Mouse (Mus musculus): Measurements from ENCODE around the gene Slc35e1. TPM values are rescaled to one million over a fixed set of nuclear protein-coding genes. Genes with fewer than 3 reads are reported as not detected.

The Slc35e1 gene
- polyA plus RNA-seq, 1 experiment from 2014 or later: 3.5 TPM

DNA sequence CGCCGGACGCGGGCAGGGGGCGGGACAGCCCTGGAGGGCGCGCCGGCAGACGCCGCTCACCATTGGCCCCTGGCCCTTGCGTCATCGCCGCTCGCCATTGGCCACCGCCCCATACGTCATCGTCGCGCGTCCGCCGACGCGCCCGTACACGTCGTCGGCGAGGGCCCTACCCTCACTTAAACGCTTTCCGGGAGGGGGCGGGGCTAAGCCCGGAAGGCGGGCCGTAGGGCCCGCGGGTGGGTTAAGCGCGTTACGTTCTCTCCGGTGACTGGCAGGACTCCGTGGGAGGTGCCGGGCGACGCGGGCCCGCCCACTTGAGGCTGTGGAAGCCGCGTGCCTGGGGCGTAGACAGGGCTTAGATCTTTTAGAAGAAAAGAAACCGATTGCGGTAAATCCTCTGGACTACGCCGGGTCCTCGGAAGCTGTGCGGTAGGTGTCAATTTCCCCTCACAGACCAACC, 238 bp upstream of the Slc35e1 start:
- no peaks in the 10 kb centered on the region for H3K27me3 ChIP-seq (ENCODE audit: control insufficient read depth, insufficient read depth, low read depth, low read length)
- whole genome bisulfite sequencing (ENCODE audit: insufficient replicate concordance): under 1% methylated on average over 55 of the region's 56 CpGs
- H3K36me3 ChIP-seq (ENCODE audit: control insufficient read depth, insufficient read depth): peaks cover 15% of the 10 kb centered on the region
- peak overlapping the region; percentile 86 for H3K4me3 ChIP-seq (ENCODE audit: low read depth, low read length)
- peak overlapping the region; percentile 86 for H3K27ac ChIP-seq (ENCODE audit: low read length)
- H3K9ac ChIP-seq (ENCODE audit: low read depth, low read length): peak overlapping the region; percentile 88
- H3K4me1 ChIP-seq (ENCODE audit: control insufficient read depth, low read depth, low read length): peaks cover 23% of the 10 kb centered on the region
- H3K9me3 ChIP-seq (replicated peaks; ENCODE audit: control insufficient read depth, low read length): no peaks in the 10 kb centered on the region
- peak; percentile 99 for ATAC-seq (ENCODE audit: low read depth)
- H3K4me2 ChIP-seq (ENCODE audit: low read depth, low read length): peak overlapping the region; percentile 94

DNA sequence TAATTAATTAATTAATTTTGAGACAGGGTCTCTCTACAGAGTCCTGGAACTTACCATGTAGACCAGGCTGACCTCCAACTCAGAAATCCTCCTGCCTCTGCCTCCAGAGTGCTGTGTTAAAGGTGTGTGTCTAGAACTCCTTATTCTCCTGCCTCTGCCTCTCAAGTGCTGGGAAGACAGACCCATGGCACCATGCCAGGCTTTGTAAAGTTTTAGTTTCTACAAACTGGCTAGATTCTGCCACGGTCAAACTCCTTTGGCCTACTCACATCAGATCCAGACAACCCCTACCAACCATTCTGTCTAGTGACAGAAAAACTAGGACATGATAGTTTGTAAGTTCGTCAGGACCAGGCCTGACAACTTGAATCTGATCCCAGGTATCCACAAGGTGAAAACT, 1.4 kb downstream of the Slc35e1 start:
- ATAC-seq (ENCODE audit: low read depth): no peak
- peak overlapping the region; percentile 1; the same call in 1 of the 2 replicates for H3K9ac ChIP-seq (ENCODE audit: low read depth, low read length)
- WGBS (ENCODE audit: insufficient replicate concordance): 71% methylated on average over 2 of the region's 2 CpGs
- H3K4me2 ChIP-seq (ENCODE audit: low read depth, low read length): peak overlapping the region; percentile 88
- H3K9me3 ChIP-seq (replicated peaks; ENCODE audit: control insufficient read depth, low read length): no peaks in the 10 kb centered on the region
- peaks cover 9% of the 10 kb centered on the region for H3K36me3 ChIP-seq (ENCODE audit: control insufficient read depth, insufficient read depth)
- no peaks in the 10 kb centered on the region for H3K27me3 ChIP-seq (ENCODE audit: control insufficient read depth, insufficient read depth, low read depth, low read length)
- H3K27ac ChIP-seq (ENCODE audit: low read length): no peak overlapping the region
- H3K4me3 ChIP-seq (ENCODE audit: low read depth, low read length): peak overlapping the region; percentile 86
- peaks cover 26% of the 10 kb centered on the region for H3K4me1 ChIP-seq (ENCODE audit: control insufficient read depth, low read depth, low read length)

DNA sequence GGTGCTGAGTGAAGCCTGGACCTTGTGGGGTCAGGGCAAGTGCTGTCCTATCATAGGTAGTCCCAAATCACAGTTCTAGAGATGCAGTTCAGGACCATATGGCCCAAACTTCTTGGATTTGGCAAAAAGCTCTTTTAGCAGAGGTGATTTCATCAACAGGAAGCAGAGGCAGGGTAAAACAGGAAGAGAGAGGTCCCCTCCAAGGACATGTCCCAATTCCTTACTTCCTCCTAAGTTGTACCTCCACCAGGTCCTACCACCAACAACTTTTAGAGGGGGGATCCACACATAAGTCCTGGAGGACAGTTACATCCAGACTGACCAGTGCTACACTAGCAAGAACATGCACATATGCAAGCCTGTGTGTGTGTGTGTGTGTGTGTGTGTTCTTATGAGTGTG, 5.4 kb downstream of the Slc35e1 start:
- Histone ChIP-seq H3K9ac (ENCODE audit: low read depth, low read length) (no peak overlapping the region), H3K4me3 (ENCODE audit: low read depth, low read length) (no peak overlapping the region), H3K4me2 (ENCODE audit: low read depth, low read length) (no peak overlapping the region), H3K27me3 (ENCODE audit: control insufficient read depth, insufficient read depth, low read depth, low read length) (no peaks in the 10 kb centered on the region), H3K36me3 (ENCODE audit: control insufficient read depth, insufficient read depth) (peaks cover 35% of the 10 kb centered on the region), H3K27ac (ENCODE audit: low read length) (no peak overlapping the region; the same call in 1 of the 2 replicates), H3K9me3 (replicated peaks; ENCODE audit: control insufficient read depth, low read length) (no peaks in the 10 kb centered on the region), H3K4me1 (ENCODE audit: control insufficient read depth, low read depth, low read length) (peaks cover 18% of the 10 kb centered on the region)
- no peak for ATAC-seq (ENCODE audit: low read depth)

DNA sequence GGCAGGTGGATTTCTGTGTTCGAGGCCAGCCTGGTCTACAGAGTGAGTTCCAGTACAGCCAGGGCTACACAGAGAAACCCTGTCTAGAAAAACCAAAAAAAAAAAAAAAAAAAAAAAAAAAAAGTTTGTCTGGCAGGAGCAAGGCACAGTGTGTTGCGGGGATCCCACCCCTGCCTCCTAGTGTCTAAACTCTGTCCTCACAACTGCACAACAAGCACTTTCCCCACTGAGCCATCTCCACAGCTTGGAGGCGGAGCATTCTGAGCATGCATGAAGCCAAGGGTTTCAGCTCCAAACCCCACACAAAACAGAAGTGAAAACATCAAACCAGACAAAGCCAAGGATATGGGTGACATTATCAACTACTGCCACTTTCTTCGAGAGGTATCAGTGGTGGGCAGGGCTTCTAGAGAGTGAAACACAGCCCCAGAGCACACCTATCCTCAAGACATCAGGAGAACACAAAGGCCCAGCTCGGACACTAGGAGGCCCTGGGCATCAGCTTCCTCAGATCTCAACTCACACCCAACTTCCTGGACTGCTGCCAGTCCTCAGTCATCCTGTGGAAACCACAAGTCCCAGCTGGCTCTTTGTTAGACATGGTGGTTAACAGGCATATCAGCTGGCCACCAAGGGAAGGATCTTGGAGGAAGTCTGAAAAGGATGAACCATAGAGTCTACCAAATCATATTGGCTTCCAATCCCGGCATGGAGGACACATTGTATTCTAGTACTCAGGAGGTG, 6.8 kb downstream of the Slc35e1 start:
- Histone ChIP-seq H3K36me3 (ENCODE audit: control insufficient read depth, insufficient read depth) (peaks cover 36% of the 10 kb centered on the region), H3K4me3 (ENCODE audit: low read depth, low read length) (no peak overlapping the region), H3K27ac (ENCODE audit: low read length) (peak overlapping the region; percentile 1; the same call in 1 of the 2 replicates), H3K4me2 (ENCODE audit: low read depth, low read length) (no peak overlapping the region), H3K9ac (ENCODE audit: low read depth, low read length) (no peak overlapping the region), H3K4me1 (ENCODE audit: control insufficient read depth, low read depth, low read length) (peaks cover 9% of the 10 kb centered on the region), H3K27me3 (ENCODE audit: control insufficient read depth, insufficient read depth, low read depth, low read length) (no peaks in the 10 kb centered on the region), H3K9me3 (replicated peaks; ENCODE audit: control insufficient read depth, low read length) (no peaks in the 10 kb centered on the region)
- WGBS (ENCODE audit: insufficient replicate concordance): 48% methylated on average over 6 of the region's 6 CpGs
- peak; percentile 8; the same call in 1 of the 2 replicates for ATAC-seq (ENCODE audit: low read depth)

DNA sequence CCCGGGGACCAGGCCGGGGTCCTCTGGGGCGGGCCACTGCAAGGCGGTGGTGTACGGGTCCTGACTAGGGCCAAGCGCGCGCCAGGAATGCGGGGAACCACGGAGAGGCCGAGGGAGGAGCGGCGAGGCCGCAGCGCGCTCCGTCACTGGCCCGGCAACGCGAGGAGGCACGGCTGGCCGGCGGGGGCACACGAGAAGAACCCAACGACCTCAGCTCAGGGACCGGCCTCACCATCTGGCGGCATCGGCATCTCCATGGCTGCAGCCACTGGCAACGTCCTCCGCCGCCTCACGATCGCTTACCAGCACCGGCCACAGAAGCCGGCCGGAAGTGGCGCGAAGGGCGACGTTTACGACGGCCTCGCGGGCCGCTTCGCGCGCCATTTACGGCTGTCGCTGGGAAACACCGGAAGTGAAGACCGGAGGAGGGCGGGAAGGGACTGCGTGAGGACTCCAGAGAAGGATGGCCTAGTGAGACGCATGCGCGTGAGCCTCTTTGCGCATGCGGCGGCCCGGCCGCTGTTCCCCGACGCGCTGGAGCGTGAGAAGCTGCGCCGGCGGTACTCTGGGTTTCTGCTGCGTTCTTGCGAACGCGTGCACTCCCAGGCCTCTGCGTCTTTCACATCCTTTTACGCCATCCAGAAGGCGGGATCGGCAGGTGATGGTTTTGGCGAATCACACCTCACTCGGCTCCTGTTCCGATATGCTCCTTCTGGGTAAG, 17.4 kb downstream of the Slc35e1 start, which contains the start of gene Cherp:
Gene Cherp (minus strand): TSS at position 401 of the 721 bp plus-strand sequence.
- Histone ChIP-seq H3K4me3 (ENCODE audit: low read depth, low read length) (peak within 1 kb of the TSS; percentile 96), H3K4me2 (ENCODE audit: low read depth, low read length) (peak within 1 kb of the TSS; percentile 98), H3K4me1 (ENCODE audit: control insufficient read depth, low read depth, low read length) (peaks cover 26% of the 10 kb centered on the region), H3K9ac (ENCODE audit: low read depth, low read length) (peak within 1 kb of the TSS; percentile 89), H3K36me3 (ENCODE audit: control insufficient read depth, insufficient read depth) (peaks cover 20% of the 10 kb centered on the region), H3K9me3 (replicated peaks; ENCODE audit: control insufficient read depth, low read length) (no peaks in the 10 kb centered on the region), H3K27me3 (ENCODE audit: control insufficient read depth, insufficient read depth, low read depth, low read length) (no peaks in the 10 kb centered on the region), H3K27ac (ENCODE audit: low read length) (peak within 1 kb of the TSS; percentile 88)
- WGBS (ENCODE audit: insufficient replicate concordance): under 1% methylated on average over 80 of the region's 80 CpGs
- peak; percentile 96 for ATAC-seq (ENCODE audit: low read depth)

DNA sequence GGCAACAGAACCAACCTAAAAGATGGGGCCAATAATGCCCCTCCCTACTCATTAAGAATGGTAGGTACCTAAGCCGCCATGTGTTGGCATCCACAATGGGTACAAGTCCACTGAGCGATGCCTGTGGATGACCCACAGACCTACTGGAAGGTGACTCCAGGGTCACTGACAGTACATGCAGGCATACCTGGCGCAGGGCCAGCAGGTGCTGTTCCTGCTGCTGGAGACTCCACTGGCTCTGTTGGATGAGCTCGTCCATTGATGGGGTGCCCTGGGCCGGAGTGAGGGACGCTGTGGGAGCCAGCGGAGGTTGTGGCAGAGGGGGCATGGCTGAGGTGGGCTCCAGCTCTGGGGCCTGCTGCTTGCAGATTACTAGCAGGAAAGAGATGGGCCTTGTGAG, 21.7 kb downstream of the Slc35e1 start:
- peaks cover 14% of the 10 kb centered on the region for H3K4me1 ChIP-seq (ENCODE audit: control insufficient read depth, low read depth, low read length)
- peaks cover 59% of the 10 kb centered on the region for H3K36me3 ChIP-seq (ENCODE audit: control insufficient read depth, insufficient read depth)
- no peak overlapping the region for H3K4me3 ChIP-seq (ENCODE audit: low read depth, low read length)
- H3K27me3 ChIP-seq (ENCODE audit: control insufficient read depth, insufficient read depth, low read depth, low read length): no peaks in the 10 kb centered on the region
- no peak for ATAC-seq (ENCODE audit: low read depth)
- 89% methylated on average over 6 of the region's 7 CpGs for WGBS (ENCODE audit: insufficient replicate concordance)
- no peak overlapping the region for H3K9ac ChIP-seq (ENCODE audit: low read depth, low read length)
- H3K9me3 ChIP-seq (replicated peaks; ENCODE audit: control insufficient read depth, low read length): no peaks in the 10 kb centered on the region
- no peak overlapping the region for H3K4me2 ChIP-seq (ENCODE audit: low read depth, low read length)
- H3K27ac ChIP-seq (ENCODE audit: low read length): no peak overlapping the region

DNA sequence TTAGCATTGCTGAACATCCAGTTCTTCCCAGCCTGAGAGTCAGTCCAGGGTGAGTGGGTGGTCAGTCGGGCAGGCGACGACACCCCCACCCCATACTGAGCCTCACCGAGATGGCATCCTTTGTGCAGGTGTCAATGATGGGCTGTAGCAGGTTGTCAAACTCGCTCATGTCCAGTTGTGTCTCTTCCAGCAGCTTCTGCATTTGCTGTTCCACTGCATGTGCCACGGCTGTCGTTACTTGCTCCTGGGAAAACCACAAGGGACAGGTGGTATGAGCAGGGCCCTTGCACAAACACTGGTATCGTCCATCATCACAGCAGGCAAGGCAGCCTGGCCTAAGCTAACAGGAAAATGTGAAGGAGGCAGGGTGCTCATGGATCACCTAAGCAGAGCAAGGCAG, 22.4 kb downstream of the Slc35e1 start:
- ATAC-seq (ENCODE audit: low read depth): no peak
- Histone ChIP-seq H3K4me3 (ENCODE audit: low read depth, low read length) (no peak overlapping the region), H3K36me3 (ENCODE audit: control insufficient read depth, insufficient read depth) (peaks cover 66% of the 10 kb centered on the region), H3K9me3 (replicated peaks; ENCODE audit: control insufficient read depth, low read length) (no peaks in the 10 kb centered on the region), H3K27me3 (ENCODE audit: control insufficient read depth, insufficient read depth, low read depth, low read length) (no peaks in the 10 kb centered on the region), H3K4me2 (ENCODE audit: low read depth, low read length) (no peak overlapping the region), H3K27ac (ENCODE audit: low read length) (no peak overlapping the region), H3K9ac (ENCODE audit: low read depth, low read length) (no peak overlapping the region), H3K4me1 (ENCODE audit: control insufficient read depth, low read depth, low read length) (peaks cover 11% of the 10 kb centered on the region)
- 87% methylated on average over 8 of the region's 8 CpGs for WGBS (ENCODE audit: insufficient replicate concordance)

DNA sequence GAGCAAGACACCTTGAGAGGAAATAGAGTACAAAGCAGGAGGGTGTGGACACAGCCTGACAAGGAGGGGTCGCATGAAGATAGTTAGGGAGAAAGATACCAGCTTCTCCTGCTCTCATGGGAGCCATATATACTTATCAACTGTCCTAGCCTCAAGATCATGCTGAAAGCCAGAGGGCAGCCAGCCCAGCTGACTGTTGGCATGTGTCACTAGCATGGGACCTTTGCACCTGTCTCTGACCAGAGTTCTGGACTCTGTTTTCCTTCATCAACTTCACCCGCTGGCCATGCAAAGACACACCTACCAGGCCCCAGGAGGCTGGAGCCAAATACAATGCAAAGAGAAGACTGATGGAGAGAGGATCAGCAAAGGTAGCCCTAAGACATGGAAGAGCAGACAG, 23.2 kb downstream of the Slc35e1 start:
- Histone ChIP-seq H3K4me3 (ENCODE audit: low read depth, low read length) (no peak overlapping the region), H3K27me3 (ENCODE audit: control insufficient read depth, insufficient read depth, low read depth, low read length) (no peaks in the 10 kb centered on the region), H3K36me3 (ENCODE audit: control insufficient read depth, insufficient read depth) (peaks cover 70% of the 10 kb centered on the region), H3K4me2 (ENCODE audit: low read depth, low read length) (no peak overlapping the region), H3K9ac (ENCODE audit: low read depth, low read length) (no peak overlapping the region), H3K4me1 (ENCODE audit: control insufficient read depth, low read depth, low read length) (peaks cover 9% of the 10 kb centered on the region), H3K9me3 (replicated peaks; ENCODE audit: control insufficient read depth, low read length) (no peaks in the 10 kb centered on the region), H3K27ac (ENCODE audit: low read length) (no peak overlapping the region)
- ATAC-seq (ENCODE audit: low read depth): peak; percentile 38
- 65% methylated on average over 2 of the region's 2 CpGs for WGBS (ENCODE audit: insufficient replicate concordance)

DNA sequence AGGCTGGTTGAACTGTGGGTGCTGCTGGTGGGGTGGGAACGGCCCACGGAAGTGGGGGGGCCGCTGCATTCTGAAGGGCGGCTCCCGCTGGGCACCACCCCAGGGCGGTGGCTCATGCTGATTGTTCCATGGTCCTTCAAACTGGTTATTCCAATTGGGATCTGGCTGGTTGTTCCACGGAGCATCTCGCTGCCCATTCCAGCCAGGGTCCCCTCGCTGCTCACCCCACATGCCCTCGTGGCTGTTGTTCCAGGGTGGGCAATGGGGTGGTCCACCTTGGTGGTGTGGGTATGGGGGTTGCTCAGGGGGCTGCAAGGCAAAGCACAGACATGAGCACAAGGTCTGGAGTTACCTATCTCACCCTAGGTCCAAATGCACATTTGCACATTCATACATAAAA, 28.2 kb downstream of the Slc35e1 start:
- Histone ChIP-seq H3K27me3 (ENCODE audit: control insufficient read depth, insufficient read depth, low read depth, low read length) (no peaks in the 10 kb centered on the region), H3K36me3 (ENCODE audit: control insufficient read depth, insufficient read depth) (peaks cover 88% of the 10 kb centered on the region), H3K4me1 (ENCODE audit: control insufficient read depth, low read depth, low read length) (no peaks in the 10 kb centered on the region), H3K9ac (ENCODE audit: low read depth, low read length) (no peak overlapping the region), H3K27ac (ENCODE audit: low read length) (no peak overlapping the region), H3K4me3 (ENCODE audit: low read depth, low read length) (no peak overlapping the region), H3K9me3 (replicated peaks; ENCODE audit: control insufficient read depth, low read length) (no peaks in the 10 kb centered on the region), H3K4me2 (ENCODE audit: low read depth, low read length) (no peak overlapping the region)
- no peak for ATAC-seq (ENCODE audit: low read depth)
- 79% methylated on average over 10 of the region's 10 CpGs for WGBS (ENCODE audit: insufficient replicate concordance)

Measured in liver, embryonic 16.5 days (tissue).